Mouse (Mus musculus) neutrophil, adult 83 days (primary cell): ENCODE data around the gene Gcsh. TPM values are rescaled to one million over a fixed set of nuclear protein-coding genes. Genes with fewer than 3 reads are reported as not detected.

Experiments used
- total RNA-seq, 2 experiments: library from RNA; stranded (reverse); gene quantifications; one replicate each; pipeline ENCODE4 v1.2.4; 2023

Gcsh gene
- 1 to 10 TPM; 3.6 to 4.0 TPM for total RNA-seq

DNA sequence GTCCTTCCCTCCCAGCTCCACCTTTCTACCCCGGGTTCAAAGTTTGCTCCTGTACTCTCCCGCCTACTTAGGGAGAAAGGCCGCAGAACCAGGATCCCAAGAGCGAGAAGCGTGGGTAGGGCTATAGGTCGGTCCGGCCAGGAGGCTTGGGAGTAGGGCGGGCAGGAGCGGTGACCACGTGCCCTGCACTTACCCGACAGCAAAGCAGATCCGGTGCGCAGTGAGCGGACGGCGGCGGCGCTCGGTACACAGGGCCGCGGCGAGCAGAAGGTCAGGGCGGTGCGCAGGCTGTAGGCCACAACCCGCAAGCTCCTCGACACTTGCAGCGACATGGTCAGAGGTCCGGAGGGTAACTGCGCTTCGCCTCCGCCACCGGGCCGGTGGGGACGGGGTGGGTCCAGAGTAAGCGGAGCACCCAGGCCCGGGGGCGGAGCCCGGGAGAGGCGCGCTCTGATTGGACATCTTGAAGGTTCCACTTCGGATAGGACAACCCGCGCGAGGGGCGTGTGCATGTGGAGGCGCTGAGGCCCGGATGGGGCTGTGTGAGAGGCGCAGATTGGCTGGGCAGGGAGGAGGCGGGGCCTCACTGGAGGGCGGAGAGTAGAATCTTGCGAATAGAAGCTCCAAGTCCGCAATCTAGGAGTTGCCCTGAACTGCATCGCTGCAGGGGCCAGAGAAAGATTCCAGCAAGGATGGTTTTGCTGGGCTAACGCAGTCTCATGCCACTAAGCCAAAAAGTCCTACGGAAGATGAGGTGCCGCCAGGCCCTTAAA is at the start of gene Gcsh:
Gene Gcsh (minus strand): TSS at position 443 of the 773 bp plus-strand sequence.

GRCm38 (mm10) chr8:116978631-116979256 is 14.6 kb downstream of the Gcsh start, which contains the start of gene 1700030J22Rik:
Gene 1700030J22Rik (minus strand): TSS chr8:116978959.

GRCm38 (mm10) chr8:116943161-116943554 is 50.2 kb downstream of the Gcsh start, which contains the start of gene Atmin:
Gene Atmin (plus strand): TSS chr8:116943393.

Other genes with a start within 250 kb of the Gcsh start
- 10 to 100 TPM in 1 of 2 experiments, 1 to 10 TPM in 1; 8.9 to 13.3 TPM for gene Cmc2, start 72.1 kb downstream of the Gcsh start, total RNA-seq
- gene Cenpn, start 71.8 kb downstream of the Gcsh start, total RNA-seq, result 10 to 100 TPM; 19.2 to 20.5 TPM
- 1 to 10 TPM; 8.9 to 9.3 TPM for gene Atmin, start 50.1 kb downstream of the Gcsh start, total RNA-seq
- gene 1700030J22Rik, start 14.6 kb downstream of the Gcsh start, total RNA-seq, result under 1 TPM; 0.15 to 0.62 TPM
- under 1 TPM; 0.20 to 0.31 TPM for gene Pkd1l2, start 88.9 kb upstream of the Gcsh start, total RNA-seq
- gene Bco1, start 102.3 kb upstream of the Gcsh start, total RNA-seq, result under 1 TPM in 1 of 2 experiments, not detected in 1; 0.18 TPM
- 1 to 10 TPM; 4.2 to 5.1 TPM for gene Gan, start 164.6 kb upstream of the Gcsh start, total RNA-seq